Mouse (Mus musculus) telencephalon, adult 2 months (tissue): Measurements from ENCODE around the gene Arxes2.
"Not testable (repeated sequence)": the region's sequence is repeated elsewhere in the genome, so short reads cannot be mapped to it uniquely, and the experiment has no call there.

ENCODE experiments used
- DNase-seq: peaks from one replicate; pipeline ENCODE4 v3.0.0-alpha.2; 2011; ENCODE audit warnings: low read depth, low spot score

The Arxes2 gene

GRCm38 (mm10) chrX:136032799-136033763 lies 39.5 kb downstream of the Arxes2 start, which contains the start of gene Arxes1:
TSS of gene Arxes1 (plus strand) at chrX:136033367.
- not testable (repeated sequence) for DNase-seq

GRCm38 (mm10) chrX:136043726-136044125 lies 50.1 kb downstream of the Arxes2 start:
- DNase-seq = no peak
